Mouse (Mus musculus) kidney, embryonic 15.5 days (tissue): ENCODE data around the gene E130309D02Rik. TPM values are rescaled to one million over a fixed set of nuclear protein-coding genes. Genes with fewer than 3 reads are reported as not detected.

Experiments
- ATAC-seq: fragments of 200-750 bp; cut with Nextera tagmentation; replicated peaks from 2 replicates; pipeline ENCODE4 v1.8.0; 2017; ENCODE audit warnings: moderate TSS enrichment; ENCODE audit not compliant: low FRiP score
- H3K27ac ChIP-seq: fragments of 300-500 bp; sonication (generic); 2 replicates; pipeline ENCODE4 v1.5.1; 2015; ENCODE audit warnings: mild to moderate bottlenecking, inconsistent platforms
- H3K27me3 ChIP-seq: fragments of 300-500 bp; sonication (generic); 2 replicates; pipeline ENCODE4 v1.6.1; 2015; ENCODE audit warnings: inconsistent platforms
- H3K36me3 ChIP-seq: fragments of 300-500 bp; sonication (generic); 2 replicates; pipeline ENCODE4 v1.6.1; 2015; ENCODE audit warnings: inconsistent platforms
- H3K4me1 ChIP-seq: fragments of 300-500 bp; sonication (generic); 2 replicates; pipeline ENCODE4 v1.6.1; 2015; ENCODE audit warnings: inconsistent platforms
- H3K4me2 ChIP-seq: fragments of 300-500 bp; sonication (generic); 2 replicates; pipeline ENCODE4 v1.6.1; 2015; ENCODE audit warnings: moderate library complexity, mild to moderate bottlenecking, inconsistent platforms
- H3K4me3 ChIP-seq: fragments of 300-500 bp; sonication (generic); replicated peaks from 2 replicates; pipeline ENCODE4 v1.5.1; 2015; ENCODE audit warnings: mild to moderate bottlenecking, inconsistent platforms
- H3K9ac ChIP-seq: fragments of 300-500 bp; sonication (generic); 2 replicates; pipeline ENCODE4 v1.6.1; 2015; ENCODE audit warnings: mild to moderate bottlenecking, inconsistent platforms
- H3K9me3 ChIP-seq: fragments of 300-500 bp; sonication (generic); replicated peaks from 2 replicates; pipeline ENCODE4 v1.6.1; 2016; ENCODE audit warnings: inconsistent platforms
- WGBS: fragments of 180-500 bp; shearing (Covaris S2); methylation state at CpG from one replicate; pipeline ENCODE4 v1.1.7; 2015; ENCODE audit warnings: mixed read lengths; 5-methylcytosine and 5-hydroxymethylcytosine counted together
- polyA plus RNA-seq: library from polyadenylated mRNA; unstranded; fragments of >200 nt; fragmentation: Nextera tagmentation; extraction: Ambion mirVana; gene quantifications from 2 replicates; pipeline ENCODE4 v1.2.1, GENCODE M21; 2015

Gene E130309D02Rik
- polyA plus RNA-seq, 1 experiment from 2014 or later, result 43.6 TPM

- Histone ChIP-seq H3K4me3 (no peak overlapping the region), H3K9ac (no peak overlapping the region), H3K27ac (no peak overlapping the region), H3K36me3 (no peaks in the 10 kb centered on the region), H3K4me1 (0 out of 2 replicates have a peak, but pooled peaks cover 4% of the 10 kb centered on the region), H3K27me3 (peaks cover 39% of the 10 kb centered on the region), H3K9me3 (no peaks in the 10 kb centered on the region), H3K4me2 (no peak overlapping the region)
- ATAC-seq, result no peak
- 32% methylated on average over 10 of the region's 10 CpGs for WGBS
These were observed 35.9 kb downstream of the E130309D02Rik start for GRCm38 (mm10) chr5:143279247-143279646.

- Histone ChIP-seq H3K9me3 (no peaks in the 10 kb centered on the region), H3K4me2 (no peak overlapping the region), H3K27ac (no peak overlapping the region), H3K9ac (no peak overlapping the region), H3K4me3 (no peak overlapping the region), H3K36me3 (no peaks in the 10 kb centered on the region), H3K27me3 (peaks cover 33% of the 10 kb centered on the region), H3K4me1 (peaks cover 4% of the 10 kb centered on the region)
- no peak for ATAC-seq
- WGBS, result 49% methylated on average over 5 of the region's 5 CpGs
These were observed 39.4 kb downstream of the E130309D02Rik start for GRCm38 (mm10) chr5:143275761-143276160.

GRCm38 (mm10) chr5:143272540-143273330, 42.4 kb downstream of the E130309D02Rik start:
- Histone ChIP-seq H3K27ac (no peak overlapping the region), H3K4me2 (no peak overlapping the region), H3K9ac (no peak overlapping the region), H3K36me3 (no peaks in the 10 kb centered on the region), H3K9me3 (no peaks in the 10 kb centered on the region), H3K4me1 (peaks cover 18% of the 10 kb centered on the region), H3K27me3 (peaks cover 20% of the 10 kb centered on the region), H3K4me3 (no peak overlapping the region)
- WGBS, result 89% methylated on average over 16 of the region's 16 CpGs
- no peak for ATAC-seq

GRCm38 (mm10) chr5:143272108-143272507, 43.1 kb downstream of the E130309D02Rik start:
- Histone ChIP-seq H3K9me3 (no peaks in the 10 kb centered on the region), H3K9ac (no peak overlapping the region), H3K36me3 (no peaks in the 10 kb centered on the region), H3K4me2 (no peak overlapping the region), H3K4me3 (no peak overlapping the region), H3K27me3 (peaks cover 19% of the 10 kb centered on the region), H3K4me1 (peaks cover 18% of the 10 kb centered on the region), H3K27ac (no peak overlapping the region)
- 67% methylated on average over 3 of the region's 3 CpGs for WGBS
- ATAC-seq, result no peak

GRCm38 (mm10) chr5:143271642-143272041, 43.5 kb downstream of the E130309D02Rik start:
- no peaks in the 10 kb centered on the region for H3K9me3 ChIP-seq
- 82% methylated on average over 6 of the region's 6 CpGs for WGBS
- peaks cover 14% of the 10 kb centered on the region for H3K27me3 ChIP-seq
- H3K36me3 ChIP-seq, result no peaks in the 10 kb centered on the region
- ATAC-seq, result no peak
- no peak overlapping the region for H3K4me2 ChIP-seq
- H3K27ac ChIP-seq, result no peak overlapping the region
- no peak overlapping the region for H3K4me3 ChIP-seq
- H3K4me1 ChIP-seq, result peaks cover 18% of the 10 kb centered on the region
- no peak overlapping the region for H3K9ac ChIP-seq

GRCm38 (mm10) chr5:143270151-143270519, 45.0 kb downstream of the E130309D02Rik start:
- H3K9ac ChIP-seq, result peak overlapping the region; percentile 90
- no peak for ATAC-seq
- H3K36me3 ChIP-seq, result no peaks in the 10 kb centered on the region
- 1% methylated on average over 12 of the region's 12 CpGs for WGBS
- H3K27ac ChIP-seq, result no peak overlapping the region
- peaks cover 18% of the 10 kb centered on the region for H3K4me1 ChIP-seq
- H3K9me3 ChIP-seq, result no peaks in the 10 kb centered on the region
- H3K4me2 ChIP-seq, result peak overlapping the region; percentile 81
- H3K4me3 ChIP-seq, result peak overlapping the region; percentile 96
- H3K27me3 ChIP-seq, result peaks cover 4% of the 10 kb centered on the region; the same call in 1 of the 2 replicates

GRCm38 (mm10) chr5:143269363-143270150, 45.6 kb downstream of the E130309D02Rik start, which contains the start of gene Zfp316:
Gene Zfp316, minus strand, starts transcription at chr5:143270022.
- Histone ChIP-seq H3K36me3 (no peaks in the 10 kb centered on the region), H3K9ac (peak within 1 kb of the TSS; percentile 90), H3K4me1 (peaks cover 18% of the 10 kb centered on the region), H3K27me3 (no peaks in the 10 kb centered on the region), H3K4me3 (peak within 1 kb of the TSS; percentile 96), H3K4me2 (peak within 1 kb of the TSS; percentile 81), H3K27ac (peak within 1 kb of the TSS; percentile 85), H3K9me3 (no peaks in the 10 kb centered on the region)
- under 1% methylated on average over 77 of the region's 79 CpGs for WGBS
- peak; percentile 87 for ATAC-seq

- 18% methylated on average over 8 of the region's 8 CpGs for WGBS
- Histone ChIP-seq H3K9ac (peak overlapping the region; percentile 90), H3K9me3 (no peaks in the 10 kb centered on the region), H3K4me2 (peak overlapping the region; percentile 81), H3K4me1 (peaks cover 18% of the 10 kb centered on the region), H3K27me3 (no peaks in the 10 kb centered on the region), H3K4me3 (peak overlapping the region; percentile 96), H3K27ac (peak overlapping the region; percentile 85; the same call in 1 of the 2 replicates), H3K36me3 (peaks cover 2% of the 10 kb centered on the region)
- no peak for ATAC-seq
These were observed 46.2 kb downstream of the E130309D02Rik start for GRCm38 (mm10) chr5:143268985-143269362.

GRCm38 (mm10) chr5:143266794-143267193, 48.4 kb downstream of the E130309D02Rik start:
- 90% methylated on average over 6 of the region's 6 CpGs for WGBS
- peaks cover 18% of the 10 kb centered on the region for H3K4me1 ChIP-seq
- H3K4me3 ChIP-seq, result no peak overlapping the region
- H3K9me3 ChIP-seq, result no peaks in the 10 kb centered on the region
- H3K27me3 ChIP-seq, result no peaks in the 10 kb centered on the region
- no peak for ATAC-seq
- H3K27ac ChIP-seq, result no peak overlapping the region
- no peak overlapping the region for H3K9ac ChIP-seq
- H3K4me2 ChIP-seq, result no peak overlapping the region
- H3K36me3 ChIP-seq, result peaks cover 24% of the 10 kb centered on the region

- Histone ChIP-seq H3K27ac (no peak overlapping the region), H3K27me3 (no peaks in the 10 kb centered on the region), H3K4me3 (no peak overlapping the region), H3K4me2 (no peak overlapping the region), H3K4me1 (peaks cover 14% of the 10 kb centered on the region), H3K9me3 (no peaks in the 10 kb centered on the region), H3K9ac (no peak overlapping the region), H3K36me3 (peaks cover 37% of the 10 kb centered on the region)
- WGBS, result 26% methylated on average over 1 of the region's 1 CpGs
- ATAC-seq, result no peak
These were observed 49.8 kb downstream of the E130309D02Rik start for GRCm38 (mm10) chr5:143265409-143265808.

GRCm38 (mm10) chr5:143264689-143265088, 50.5 kb downstream of the E130309D02Rik start:
- H3K36me3 ChIP-seq, result peaks cover 43% of the 10 kb centered on the region
- no peaks in the 10 kb centered on the region for H3K9me3 ChIP-seq
- H3K4me1 ChIP-seq, result peaks cover 11% of the 10 kb centered on the region
- no peak overlapping the region for H3K4me3 ChIP-seq
- WGBS, result 85% methylated on average over 10 of the region's 10 CpGs
- H3K27ac ChIP-seq, result no peak overlapping the region
- H3K4me2 ChIP-seq, result no peak overlapping the region
- H3K9ac ChIP-seq, result no peak overlapping the region
- ATAC-seq, result no peak
- H3K27me3 ChIP-seq, result no peaks in the 10 kb centered on the region

GRCm38 (mm10) chr5:143261636-143262035, 53.5 kb downstream of the E130309D02Rik start:
- Histone ChIP-seq H3K27ac (no peak overlapping the region), H3K4me1 (no peaks in the 10 kb centered on the region), H3K36me3 (peaks cover 60% of the 10 kb centered on the region), H3K9me3 (no peaks in the 10 kb centered on the region), H3K4me2 (no peak overlapping the region), H3K4me3 (no peak overlapping the region), H3K9ac (no peak overlapping the region), H3K27me3 (peaks cover 24% of the 10 kb centered on the region)
- 88% methylated on average over 8 of the region's 8 CpGs for WGBS
- ATAC-seq, result no peak
